Mouse (Mus musculus): ENCODE measurements at regions not wholly inside any gene's neighbourhood (a gene's known extent, or its start where the extent isn't known, plus 50 kb on each side); places are given as distances from the start of the nearest gene placed in this dataset.

DNA sequence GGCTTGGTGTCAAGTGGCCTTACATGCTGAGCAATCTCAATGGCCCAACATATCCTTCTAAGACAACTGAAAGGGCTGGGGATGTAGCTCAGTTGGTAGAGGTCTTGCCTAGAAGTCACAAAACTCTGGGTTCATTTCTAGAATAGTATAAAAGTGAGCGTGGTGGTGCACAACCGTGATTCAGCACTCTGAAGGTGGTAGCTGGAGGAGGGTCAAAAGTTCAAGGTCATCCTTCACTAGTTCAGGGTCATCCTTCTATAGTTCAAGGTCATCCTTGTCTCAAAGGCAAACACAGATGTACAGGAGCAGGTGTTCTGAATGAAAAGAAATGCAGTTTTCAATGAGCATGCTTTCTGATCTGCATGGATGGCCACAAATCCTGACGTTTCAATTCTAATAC is 101.5 kb upstream of the Marcks start:
- TF ChIP-seq CTCF (IDR thresholded peaks at IDR 0.05; ENCODE audit: low read depth, low read length) (no peak), POLR2AphosphoS5 (IDR thresholded peaks at IDR 0.05; ENCODE audit: insufficient replicate concordance, low read depth, low read length) (no peak)

All from G1E (cell line).